Mouse (Mus musculus) spleen, adult 12 weeks (tissue): Measurements from ENCODE around the gene Mxd4.
A peak's percentile ranks its signal among the peaks of the same experiment; 100 is the strongest.

ENCODE experiments used
- DNase-seq: peaks from one replicate; pipeline ENCODE4 v3.0.0; 2022; ENCODE audit warnings: low spot score

The Mxd4 gene

DNA sequence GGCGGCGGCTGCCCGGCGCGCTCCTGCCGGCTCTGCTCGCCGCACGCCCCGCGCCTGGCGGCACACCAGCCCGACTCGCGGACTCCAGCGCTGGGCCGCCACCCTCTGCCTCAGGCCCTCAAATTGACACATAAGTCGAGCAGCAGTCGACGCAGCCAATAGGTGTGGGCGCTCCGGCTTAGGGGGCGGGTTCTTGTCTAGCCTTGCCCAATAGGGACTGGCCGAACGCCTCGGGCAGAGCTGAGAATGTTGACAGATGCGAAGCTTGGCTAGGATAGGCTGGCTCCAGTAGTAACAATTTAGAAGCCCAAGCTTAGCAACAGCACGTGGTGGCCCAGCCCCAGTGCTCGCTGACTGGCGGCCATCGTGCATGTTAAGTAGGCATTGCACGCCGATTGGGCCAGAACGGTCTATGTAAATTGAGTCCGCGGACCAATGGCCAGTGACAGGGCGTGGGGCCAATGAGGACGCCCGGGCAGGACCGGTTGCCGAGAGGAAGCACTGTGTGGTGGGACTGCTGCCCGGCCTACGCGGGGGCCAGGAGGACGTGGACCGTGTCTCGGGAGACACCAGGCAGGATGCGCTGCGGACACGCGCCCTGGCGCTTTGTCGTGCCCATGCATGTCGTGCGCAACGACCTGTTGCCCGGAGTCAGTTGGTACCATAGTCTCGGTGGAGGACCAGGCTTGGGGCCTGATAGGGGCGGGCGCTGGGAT, at the start of gene Mxd4:
Mxd4 (minus strand) TSS at position 120 of the 716 bp plus-strand sequence.
- DNase-seq: peak; percentile 88

DNA sequence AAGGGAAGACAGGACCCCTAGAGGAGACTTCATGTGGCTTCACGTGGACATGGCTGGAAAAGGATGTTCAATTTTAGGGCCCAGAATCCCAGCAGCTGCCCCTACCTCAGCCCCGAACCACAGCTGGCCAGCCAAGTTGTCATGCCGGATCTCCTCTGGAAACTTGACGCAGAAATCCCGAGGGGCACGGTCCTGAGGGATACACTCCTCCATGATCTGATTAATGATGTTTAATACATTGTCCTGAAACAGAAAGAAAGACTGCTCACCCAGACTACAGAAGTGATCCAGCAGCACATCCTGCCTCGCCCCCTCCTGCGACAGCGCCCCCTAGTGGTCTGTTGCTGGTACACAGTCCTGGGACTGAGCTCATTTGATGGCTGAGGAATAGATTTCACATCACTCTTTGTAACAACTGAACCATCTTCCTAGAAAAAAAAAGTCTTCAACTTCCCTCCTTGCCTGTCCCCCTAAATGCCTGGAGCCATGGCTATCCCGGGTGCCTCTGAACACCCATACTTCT, 48.4 kb upstream of the Mxd4 start:
- DNase-seq: peak; percentile 57

DNA sequence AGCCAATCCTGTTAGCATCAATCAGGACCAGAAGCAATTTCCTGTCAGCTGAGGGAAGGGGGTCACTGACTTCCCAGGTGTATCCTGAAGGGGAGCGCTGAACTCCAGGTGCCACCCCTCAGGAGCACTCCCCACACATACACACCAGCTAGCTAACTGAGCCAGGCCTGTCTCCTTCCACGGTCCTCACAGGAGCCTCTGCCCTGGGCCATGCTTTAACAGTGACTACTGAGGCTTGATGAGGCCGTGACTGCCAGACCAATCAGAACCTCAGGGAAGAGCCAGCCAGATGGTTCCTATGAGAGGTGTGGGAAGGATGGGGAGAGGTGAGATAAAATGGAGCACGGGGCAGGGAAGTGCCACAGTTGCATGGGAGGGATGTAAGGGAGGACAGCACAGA, 47.5 kb upstream of the Mxd4 start:
- DNase-seq: no peak

DNA sequence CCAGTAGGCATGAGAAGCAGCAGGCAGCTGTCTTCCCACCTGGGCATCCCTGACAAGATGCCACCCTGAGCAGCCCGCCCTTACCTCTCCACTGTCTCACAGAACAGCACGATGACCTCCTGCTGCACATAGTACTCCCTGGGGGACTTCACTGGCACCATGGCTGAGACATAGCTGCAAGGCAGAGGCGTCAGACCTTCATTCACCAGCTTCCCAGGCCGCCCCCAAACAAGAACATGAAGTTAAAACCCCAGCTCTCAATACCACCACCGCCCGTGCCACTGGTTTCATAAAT, 45.6 kb upstream of the Mxd4 start:
- no peak for DNase-seq

DNA sequence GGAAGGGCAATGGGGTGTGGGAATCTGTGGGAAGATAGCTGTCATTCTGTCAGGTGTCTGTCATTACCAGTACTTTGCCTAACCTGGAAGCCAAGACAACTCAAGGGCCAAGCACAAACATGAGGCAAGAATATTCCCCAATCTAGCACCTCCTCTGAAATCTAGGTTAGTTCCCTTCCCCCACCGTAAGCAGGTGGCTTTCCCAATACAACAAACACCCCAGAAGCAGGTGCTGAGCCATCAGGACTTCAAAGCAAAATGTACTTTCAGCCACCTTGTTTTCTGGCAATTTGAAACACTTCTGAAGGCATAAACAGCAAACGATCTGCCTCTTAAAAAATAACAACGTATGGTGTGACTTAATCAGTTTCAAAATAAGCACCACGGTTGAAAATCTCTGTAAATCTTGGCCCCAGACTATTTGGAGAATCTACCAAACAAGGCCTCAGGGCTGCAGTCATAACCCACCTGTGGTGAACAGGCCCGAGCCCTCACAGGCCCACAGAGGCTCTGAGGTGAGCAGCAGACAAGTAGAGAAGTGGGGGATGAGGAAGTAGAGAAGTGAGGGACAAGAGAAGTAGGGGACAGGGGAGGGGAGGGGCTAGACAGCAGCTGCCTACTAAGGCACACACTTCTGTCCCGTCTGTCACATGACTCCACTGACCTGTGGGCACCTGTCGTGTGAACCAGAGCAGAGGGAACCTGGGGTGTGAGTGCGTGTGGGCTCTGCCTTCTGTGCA, 45.1 kb upstream of the Mxd4 start:
- DNase-seq: no peak

DNA sequence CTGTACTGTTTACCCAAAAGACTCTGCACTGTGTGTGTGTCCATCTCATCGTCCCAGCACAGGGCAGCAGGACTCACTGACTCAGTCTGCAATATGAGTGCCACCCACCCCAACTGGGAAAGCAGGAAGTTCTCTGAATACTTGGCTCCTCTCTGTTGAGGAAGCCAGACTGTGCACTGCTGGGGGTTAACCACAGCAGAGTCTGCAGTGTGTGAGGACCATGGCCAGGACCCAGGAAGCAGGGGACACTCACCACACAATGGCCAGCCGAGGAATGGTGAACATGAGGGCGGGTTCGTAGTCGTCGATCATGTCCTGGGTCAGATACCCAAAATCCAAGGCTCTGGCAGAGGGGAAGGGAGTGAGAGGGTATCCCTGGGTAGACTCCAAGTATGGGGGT, 44.4 kb upstream of the Mxd4 start:
- no peak for DNase-seq

DNA sequence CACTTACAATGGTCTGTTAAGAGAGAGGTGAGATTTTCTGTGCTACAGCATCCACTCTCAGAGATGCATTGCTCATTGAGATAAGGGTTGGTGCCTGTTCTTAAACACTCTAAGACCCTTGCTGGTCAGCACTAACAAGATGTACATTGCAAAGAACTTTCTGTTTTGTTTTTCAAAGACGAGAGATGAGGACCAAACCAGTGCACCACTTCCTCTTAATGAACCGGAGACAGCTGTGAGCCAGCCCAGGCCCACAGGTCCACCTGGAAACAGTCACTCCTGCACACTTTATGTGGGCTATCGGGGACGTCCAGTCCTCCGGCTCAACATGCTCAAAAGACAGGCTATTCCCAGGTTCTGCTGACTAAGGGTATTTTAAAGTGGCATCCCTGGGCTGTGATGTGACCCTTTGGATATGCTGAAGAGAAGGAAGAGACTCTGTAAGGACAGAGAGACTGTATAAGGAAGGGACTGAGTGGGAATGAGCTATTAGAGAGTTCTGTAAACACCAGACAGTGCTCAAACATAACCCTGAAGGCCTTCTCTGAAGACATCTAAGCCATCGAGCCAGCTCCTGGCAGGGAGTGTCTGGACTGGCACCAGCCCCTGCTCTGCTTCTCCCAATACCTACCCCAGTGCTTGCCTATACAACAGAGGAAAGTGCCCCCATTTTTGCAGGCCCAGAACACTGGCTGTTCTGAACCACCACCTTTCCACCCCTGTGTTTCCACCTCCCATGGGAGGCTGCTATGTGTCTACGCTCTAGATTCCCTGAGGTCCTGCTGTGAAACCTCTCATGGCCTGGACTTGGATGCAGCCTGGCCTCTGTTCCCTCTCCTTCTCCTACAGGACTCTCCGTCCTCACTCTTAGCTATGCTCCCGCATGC, 43.3 kb upstream of the Mxd4 start:
- DNase-seq: no peak

DNA sequence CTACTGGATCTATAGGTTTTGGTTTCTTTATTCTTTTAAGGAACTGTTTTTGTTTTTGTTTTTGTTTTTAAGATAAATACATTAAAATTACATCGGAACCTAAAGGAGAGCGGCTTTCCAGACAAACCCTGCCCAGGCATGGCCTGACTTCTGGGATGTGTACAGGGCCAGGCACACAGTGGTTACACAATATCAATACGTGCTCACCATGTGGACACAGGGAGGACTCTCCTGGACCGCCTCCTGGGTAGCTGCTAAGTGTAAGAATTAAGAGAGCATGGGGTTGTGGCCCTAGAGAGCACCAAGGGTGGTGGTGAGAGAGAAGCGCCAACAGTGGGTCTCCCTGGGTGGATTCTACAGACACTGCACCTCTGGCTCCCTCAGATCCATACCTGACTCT, 42.0 kb upstream of the Mxd4 start:
- DNase-seq: no peak

DNA sequence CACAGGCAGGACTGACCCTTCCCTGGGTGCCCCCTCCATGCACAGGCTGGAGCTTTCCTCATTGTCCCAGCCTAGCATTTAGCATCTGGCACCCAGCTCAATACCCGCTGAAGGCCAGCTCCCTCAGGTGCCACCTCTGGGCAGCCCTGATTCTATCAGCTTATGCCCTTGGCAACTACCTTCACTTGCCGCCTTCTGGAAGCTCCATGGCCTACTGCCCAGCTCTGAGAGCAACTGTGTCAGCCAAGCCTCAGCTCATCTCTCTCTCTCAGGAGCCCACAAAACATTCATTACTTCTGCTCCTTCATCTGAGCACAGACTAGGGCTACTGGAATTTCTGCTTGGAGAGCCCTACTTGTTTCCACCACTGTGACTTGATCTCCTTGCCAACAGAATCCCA, 38.0 kb upstream of the Mxd4 start:
- no peak for DNase-seq

DNA sequence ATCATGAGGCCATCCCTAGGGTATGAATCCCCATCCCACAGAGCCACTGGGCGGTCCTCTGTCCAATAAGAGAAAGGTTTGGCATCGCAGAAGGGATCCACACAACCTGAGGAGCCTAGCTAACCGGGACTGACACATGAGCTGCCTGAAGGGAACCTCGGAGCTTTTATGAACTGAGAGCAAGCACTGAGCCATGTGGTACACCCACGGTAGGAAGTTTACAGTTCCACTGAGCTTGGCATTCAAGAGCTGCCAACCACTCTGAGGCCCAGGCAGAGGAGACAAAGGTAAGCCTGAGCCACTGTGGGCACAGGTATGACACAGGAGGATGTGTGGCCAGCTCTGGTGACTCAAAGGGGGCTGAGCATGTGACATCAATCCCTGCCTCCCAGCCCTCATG, 37.0 kb upstream of the Mxd4 start:
- DNase-seq: no peak

DNA sequence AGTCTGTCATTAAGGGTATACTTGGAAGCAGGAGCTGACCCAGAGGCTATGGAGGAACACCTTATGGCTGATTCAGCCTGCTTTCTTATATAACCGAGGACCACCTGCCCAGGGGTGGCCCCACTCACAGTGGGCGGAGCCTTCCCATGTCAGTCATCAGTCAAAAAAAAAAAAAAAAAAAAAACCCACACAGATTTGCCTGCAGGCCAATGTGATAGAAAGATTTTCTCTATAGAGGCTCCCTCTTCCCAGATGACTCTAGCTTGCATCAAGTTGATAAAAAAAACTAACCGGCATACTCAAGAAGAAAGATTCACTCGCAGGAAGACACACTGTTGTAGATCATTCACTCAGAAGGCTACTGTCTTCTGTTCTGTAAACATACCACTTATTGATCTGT, 32.5 kb upstream of the Mxd4 start:
- DNase-seq: no peak

DNA sequence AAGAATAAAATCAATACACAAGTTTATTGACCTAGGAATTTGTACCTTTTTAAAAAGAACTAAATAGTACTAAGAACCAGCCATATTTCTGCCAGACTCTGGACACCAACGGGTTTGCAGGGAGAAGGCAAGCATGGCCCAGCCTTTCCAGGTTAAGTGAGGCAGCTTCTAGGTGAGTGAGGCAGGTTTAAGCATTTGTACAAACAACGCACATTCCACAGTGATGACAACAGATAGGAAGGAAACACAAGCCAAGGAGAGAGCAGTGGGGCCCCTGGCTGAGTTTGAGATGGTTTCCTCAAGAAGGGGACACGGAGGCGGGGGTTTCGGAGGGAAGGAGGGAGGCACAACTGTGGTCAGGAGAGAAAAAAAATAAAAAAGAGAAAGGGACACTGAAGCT, 31.2 kb upstream of the Mxd4 start:
- DNase-seq: no peak

DNA sequence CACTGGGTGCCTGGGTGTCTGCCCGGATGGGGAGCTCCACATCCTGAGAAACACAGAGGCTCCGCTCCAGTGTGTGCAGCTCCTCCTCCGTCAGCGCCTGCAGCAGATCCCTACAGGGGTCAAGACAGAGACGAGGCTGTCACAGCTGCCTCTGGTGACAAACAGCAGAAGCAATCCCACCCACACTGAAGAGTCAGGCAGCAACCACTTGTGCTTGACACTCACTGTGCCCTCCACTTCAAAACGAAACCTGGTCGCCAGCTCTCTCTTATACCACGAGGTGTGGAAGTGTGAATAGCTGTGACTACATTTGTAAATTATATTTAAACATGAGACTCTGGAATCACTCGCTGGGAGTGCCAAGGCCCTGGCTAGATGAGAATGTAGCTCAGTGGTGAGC, 30.2 kb upstream of the Mxd4 start:
- DNase-seq: no peak

DNA sequence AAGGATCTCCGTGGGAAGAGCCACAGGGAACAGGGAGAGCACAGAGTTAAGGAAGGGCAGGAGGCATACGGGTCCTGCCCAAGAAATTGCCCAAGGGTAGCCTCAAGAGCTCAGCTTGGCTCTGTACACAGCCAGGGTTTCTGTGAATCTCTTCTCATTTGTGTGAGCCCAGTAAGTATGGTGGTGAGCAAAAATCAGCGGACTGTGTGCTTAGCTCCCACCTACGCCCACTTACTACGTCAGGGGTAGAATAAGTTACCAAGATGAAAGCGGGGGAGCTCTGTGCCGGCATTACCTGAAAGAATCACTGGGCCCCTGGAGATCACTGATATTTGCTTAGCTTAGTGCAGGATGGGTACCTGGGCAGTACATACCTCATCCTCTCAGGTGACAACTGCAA, 28.5 kb upstream of the Mxd4 start:
- DNase-seq: no peak

DNA sequence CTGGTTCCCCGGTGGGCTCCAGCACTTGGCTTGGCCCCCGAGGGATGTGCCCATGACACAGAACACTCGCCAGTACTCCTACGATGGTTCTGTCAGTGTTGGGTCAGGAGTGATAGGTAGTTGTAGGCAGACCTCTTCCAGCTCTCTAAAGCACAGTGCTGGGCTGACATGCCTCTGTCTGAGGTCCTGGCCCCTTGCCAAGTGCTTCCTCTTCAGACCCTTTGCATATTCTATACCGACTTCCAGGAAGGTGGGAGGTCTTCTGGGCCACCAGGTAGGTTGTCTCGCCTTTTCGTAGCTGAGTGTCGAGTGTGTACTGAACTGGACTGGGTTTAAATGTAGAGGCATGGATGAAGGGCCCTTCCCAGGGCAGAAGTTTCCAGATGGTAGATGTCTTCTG, 26.1 kb upstream of the Mxd4 start:
- no peak for DNase-seq

DNA sequence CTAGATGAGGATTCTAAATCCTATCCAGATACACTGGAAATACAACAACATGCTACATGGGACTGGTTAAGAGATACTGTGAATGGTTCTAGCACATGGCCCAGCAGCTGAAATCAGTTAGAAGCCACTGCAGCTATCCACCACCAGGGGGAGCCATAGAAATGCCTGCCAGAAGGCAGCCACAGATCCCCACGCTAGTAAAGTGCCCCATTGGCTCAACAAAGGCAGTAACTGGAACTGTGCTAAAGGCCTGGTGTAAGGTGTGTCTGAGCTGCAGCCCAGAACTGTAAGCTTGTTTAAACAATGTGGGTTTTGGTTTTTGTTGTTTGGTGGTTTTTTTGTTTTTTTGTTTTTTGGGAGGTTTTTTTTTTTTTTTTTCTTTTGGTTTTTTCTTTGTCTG, 22.8 kb upstream of the Mxd4 start:
- DNase-seq: peak; percentile 32

DNA sequence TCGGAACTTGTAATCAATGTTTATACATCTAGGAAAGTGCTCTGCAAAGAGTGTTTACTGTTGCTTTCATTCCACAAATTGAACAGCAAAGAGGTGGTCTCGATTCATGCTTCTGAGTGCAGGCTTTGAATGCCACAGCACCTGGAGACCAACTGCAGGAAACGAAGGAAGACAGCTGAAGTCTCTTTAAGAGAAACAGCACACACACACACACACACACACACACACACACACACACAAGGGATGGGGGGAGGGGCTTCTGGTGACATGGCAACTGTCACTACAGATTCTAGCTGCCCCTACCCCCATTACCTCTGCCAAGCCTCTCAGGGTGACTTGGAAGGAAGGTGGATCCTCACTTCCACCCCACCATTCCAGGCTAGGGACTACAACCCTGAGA, 20.0 kb upstream of the Mxd4 start:
- DNase-seq: no peak

DNA sequence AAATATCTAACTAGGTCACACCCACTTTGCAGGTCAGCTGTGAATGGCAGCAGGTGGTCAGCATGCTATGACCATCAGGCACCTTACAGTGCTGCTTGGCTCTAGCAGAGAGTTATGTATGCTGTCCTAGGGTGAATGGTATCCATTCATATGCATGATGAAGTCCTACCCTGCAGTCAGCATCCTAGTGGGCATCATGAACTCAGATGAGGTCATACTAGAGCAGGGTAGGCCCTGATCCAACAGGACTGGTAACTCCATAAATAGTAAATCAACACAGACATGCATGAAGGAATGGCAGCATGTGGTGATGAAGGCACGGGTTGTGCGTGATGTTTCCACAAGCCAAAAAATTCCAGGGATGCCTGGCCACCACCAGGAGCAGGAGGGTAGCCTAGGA, 18.3 kb upstream of the Mxd4 start:
- DNase-seq: no peak

DNA sequence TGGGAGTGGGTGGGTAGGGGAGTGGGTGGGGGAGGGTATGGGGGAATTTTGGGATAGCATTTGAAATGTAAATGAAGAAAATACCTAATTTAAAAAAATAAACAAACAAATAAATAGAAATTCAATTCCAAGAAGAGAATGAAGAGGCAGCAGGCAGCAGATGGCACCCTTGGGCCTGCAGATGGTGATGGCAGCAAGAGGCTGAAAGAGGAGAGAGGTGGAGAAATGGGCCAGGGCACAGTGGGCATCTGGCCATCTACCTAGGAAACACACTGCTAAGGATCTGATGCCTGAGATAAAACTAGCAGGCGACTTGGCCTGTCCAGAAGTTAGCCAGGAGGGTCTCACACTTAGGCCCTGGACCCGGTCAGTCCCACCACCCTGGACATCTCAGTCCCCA, 17.4 kb upstream of the Mxd4 start:
- DNase-seq: no peak

DNA sequence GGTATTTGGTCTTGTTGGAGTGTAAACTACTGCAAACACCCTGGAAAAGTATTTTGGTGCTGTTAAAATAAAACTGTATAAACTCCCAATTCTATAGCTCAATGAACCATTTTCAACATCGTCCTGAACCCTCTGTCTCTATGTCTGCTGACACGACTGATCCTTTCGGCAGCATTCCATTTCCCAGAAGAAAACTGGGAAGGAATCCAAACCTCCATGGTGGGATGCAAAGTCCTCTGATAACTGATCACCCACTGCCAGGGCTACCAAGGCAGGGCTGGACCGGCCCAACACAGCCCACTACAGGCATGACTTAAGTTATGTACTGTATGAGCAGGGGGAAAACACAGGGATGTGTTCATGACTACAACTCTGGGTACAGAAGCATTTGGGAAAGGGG, 14.5 kb upstream of the Mxd4 start:
- DNase-seq: no peak

DNA sequence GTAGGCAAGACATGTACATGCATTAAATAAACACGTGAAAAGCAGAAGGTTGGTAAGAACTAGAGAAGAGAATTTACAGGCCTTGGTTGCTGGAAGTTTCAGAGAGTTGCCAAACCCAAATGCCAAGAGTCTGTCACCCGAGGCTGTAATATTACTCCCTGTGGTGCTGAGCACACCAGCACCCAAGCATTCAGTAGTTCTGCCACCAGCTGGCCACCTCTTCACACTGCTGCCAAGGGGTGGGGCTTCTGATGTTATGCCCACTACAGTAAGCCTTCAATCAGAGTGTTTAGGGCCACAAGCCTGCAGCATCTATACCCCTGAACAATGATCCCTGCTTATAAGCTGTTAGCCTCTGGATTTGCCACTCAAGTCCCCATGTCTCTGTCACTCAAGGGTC, 13.9 kb upstream of the Mxd4 start:
- no peak for DNase-seq

DNA sequence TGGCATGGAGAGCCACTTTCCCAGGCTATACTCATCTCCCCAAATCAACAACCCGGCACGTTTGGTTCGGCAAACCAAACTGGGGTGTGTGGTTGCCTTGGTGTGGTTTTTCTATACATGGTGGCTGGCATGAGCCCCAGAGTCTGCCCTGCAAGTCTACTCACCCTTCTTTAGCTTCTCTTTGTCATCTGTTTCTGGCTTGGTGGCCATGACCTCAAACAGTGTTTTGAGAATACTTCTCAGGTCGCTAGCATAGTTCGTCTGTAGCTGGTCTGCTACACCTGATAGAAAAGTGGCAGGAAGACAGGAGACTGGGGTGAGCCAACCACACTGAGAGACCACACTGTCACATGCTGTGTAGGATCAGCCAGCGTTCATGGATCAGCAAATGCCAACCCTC, 11.1 kb upstream of the Mxd4 start:
- no peak for DNase-seq

DNA sequence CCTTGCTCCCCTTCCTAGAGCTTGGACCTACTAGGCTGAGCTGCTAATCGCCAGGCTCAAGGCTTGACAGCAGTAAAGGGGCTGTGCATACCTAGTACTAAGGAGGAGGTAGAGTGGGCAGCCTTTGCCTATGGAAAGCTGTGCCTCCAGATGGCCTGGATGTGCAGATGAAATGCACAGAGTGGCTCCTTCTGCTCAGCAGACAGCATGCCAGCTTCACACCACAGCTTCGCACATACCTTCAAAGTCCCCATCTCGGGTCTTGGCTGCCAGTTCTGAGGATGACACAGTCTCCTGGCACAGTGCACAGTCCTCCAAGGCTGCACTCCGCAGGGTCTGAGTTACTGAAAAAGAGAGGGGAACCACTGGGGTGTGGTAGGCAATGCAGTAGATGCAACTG, 9.7 kb upstream of the Mxd4 start:
- DNase-seq: no peak
